Mouse (Mus musculus) heart, adult 2 months (tissue): ENCODE measurements around the gene D630039A03Rik. TPM values are rescaled to one million over a fixed set of nuclear protein-coding genes. Genes with fewer than 3 reads are reported as not detected.

Experiments used
- DNase-seq, 2 experiments: peaks; one replicate each; pipeline ENCODE4 v3.0.0; 2021
- H3K27ac ChIP-seq: fragments of 200-600 bp; 2 replicates; pipeline ENCODE4 v1.8.1; 2022
- H3K27me3 ChIP-seq: fragments of 200-500 bp; 2 replicates; pipeline ENCODE4 v1.6.1; 2012; ENCODE audit warnings: mild to moderate bottlenecking, low read length, inconsistent platforms, mixed read lengths; ENCODE audit not compliant: control insufficient read depth, insufficient read depth
- H3K36me3 ChIP-seq: fragments of 200-500 bp; 2 replicates; pipeline ENCODE4 v1.6.1; 2012; ENCODE audit warnings: low read length, inconsistent platforms; ENCODE audit not compliant: control insufficient read depth, insufficient read depth
- H3K4me1 ChIP-seq: fragments of 200-500 bp; 2 replicates; pipeline ENCODE4 v1.6.1; 2011; ENCODE audit warnings: low read length; ENCODE audit not compliant: control insufficient read depth, insufficient read depth
- H3K4me3 ChIP-seq: fragments of 200-600 bp; 2 replicates; pipeline ENCODE4 v1.8.1; 2022
- H3K79me2 ChIP-seq: fragments of 200-500 bp; replicated peaks from 2 replicates; pipeline ENCODE4 v1.6.1; 2012; ENCODE audit warnings: mild to moderate bottlenecking, inconsistent platforms, low read length, moderate library complexity, mixed read lengths; ENCODE audit not compliant: control insufficient read depth, insufficient read depth
- H3K9ac ChIP-seq: fragments of 200-500 bp; 2 replicates; pipeline ENCODE4 v1.6.1; 2012; ENCODE audit warnings: low read depth, mild to moderate bottlenecking, control low read depth, inconsistent platforms, low read length, mixed read lengths
- CTCF ChIP-seq: fragments of 200-600 bp; IDR thresholded peaks from 2 replicates; pipeline ENCODE4 v1.8.1; 2022; ENCODE audit warnings: antibody characterized with exemption, mild to moderate bottlenecking, moderate library complexity
- EP300 ChIP-seq: fragments of 200-500 bp; IDR thresholded peaks from 2 replicates; pipeline ENCODE4 v1.6.1; 2011; ENCODE audit warnings: low read depth, low read length, control low read depth; ENCODE audit not compliant: insufficient read depth
- POLR2A ChIP-seq: fragments of 200-500 bp; IDR thresholded peaks from 2 replicates; pipeline ENCODE4 v1.6.1; 2011; ENCODE audit warnings: mild to moderate bottlenecking, low read depth, low read length, control low read depth; ENCODE audit not compliant: insufficient read depth
- WGBS: fragments of 180-500 bp; shearing (Covaris S2); methylation state at CpG from one replicate; pipeline ENCODE4 v1.1.7; 2018; 5-methylcytosine and 5-hydroxymethylcytosine counted together
- intact Hi-C: fragments of 180-260 bp; cut with DNase I; formaldehyde crosslinking; loops from one replicate; pipeline ENCODE4 v1.15.1; 2025
- polyA plus RNA-seq: library from polyadenylated mRNA; depleted of rRNA; stranded (reverse); fragments of >200 nt; gene quantifications from 2 replicates; pipeline ENCODE4 v1.2.3, GENCODE M21; 2012
- total RNA-seq, 2 experiments: library from RNA; stranded (reverse); gene quantifications; 2 replicates each; pipeline ENCODE4 v1.2.3; 2021

The D630039A03Rik gene
- total and polyA plus RNA-seq, 3 experiments, result 0.13 to 0.31 (median 0.27) TPM

- Histone ChIP-seq H3K4me3 (no peak overlapping the region), H3K79me2 (no peaks in the 10 kb centered on the region), H3K9ac (no peak overlapping the region), H3K27me3 (no peaks in the 10 kb centered on the region; the same call in 1 of the 2 replicates), H3K36me3 (no peaks in the 10 kb centered on the region; the same call in 1 of the 2 replicates), H3K4me1 (no peaks in the 10 kb centered on the region), H3K27ac (no peak overlapping the region)
- WGBS, result 71% methylated on average over 4 of the region's 4 CpGs
- no peak for TF ChIP-seq EP300
- no peak for TF ChIP-seq CTCF
- TF ChIP-seq POLR2A, result no peak
- intact Hi-C loops, result no loop called here
- DNase-seq, result no peak
Measured at GRCm38 (mm10) chr4:57940631-57941030, 24.5 kb upstream of the D630039A03Rik start.

GRCm38 (mm10) chr4:57937292-57937691 is 21.2 kb upstream of the D630039A03Rik start:
- no peaks in the 10 kb centered on the region for H3K4me1 ChIP-seq
- TF ChIP-seq POLR2A (no peak), EP300 (no peak), CTCF (no peak)
- no peak overlapping the region for H3K27ac ChIP-seq
- no peaks in the 10 kb centered on the region for H3K36me3 ChIP-seq
- no peaks in the 10 kb centered on the region for H3K79me2 ChIP-seq
- no peak overlapping the region for H3K9ac ChIP-seq
- WGBS, result 73% methylated on average over 6 of the region's 6 CpGs
- no peak for DNase-seq
- no peak overlapping the region for H3K4me3 ChIP-seq
- H3K27me3 ChIP-seq, result no peaks in the 10 kb centered on the region; the same call in 1 of the 2 replicates
- intact Hi-C loops, result no loop called here

GRCm38 (mm10) chr4:57934181-57934580 is 18.1 kb upstream of the D630039A03Rik start:
- no peak for TF ChIP-seq CTCF
- TF ChIP-seq POLR2A, result no peak
- TF ChIP-seq EP300, result no peak
- no peak overlapping the region for H3K27ac ChIP-seq
- DNase-seq, result no peak
- H3K79me2 ChIP-seq, result no peaks in the 10 kb centered on the region
- 68% methylated on average over 5 of the region's 5 CpGs for WGBS
- no peak overlapping the region for H3K4me3 ChIP-seq
- no peak overlapping the region for H3K9ac ChIP-seq
- no peaks in the 10 kb centered on the region for H3K27me3 ChIP-seq
- no peaks in the 10 kb centered on the region for H3K36me3 ChIP-seq
- H3K4me1 ChIP-seq, result no peaks in the 10 kb centered on the region
- intact Hi-C loops, result no loop called here

GRCm38 (mm10) chr4:57930559-57931170 is 14.6 kb upstream of the D630039A03Rik start:
- no peak for DNase-seq
- WGBS, result 62% methylated on average over 5 of the region's 5 CpGs
- H3K27me3 ChIP-seq, result no peaks in the 10 kb centered on the region
- H3K36me3 ChIP-seq, result no peaks in the 10 kb centered on the region
- H3K79me2 ChIP-seq, result no peaks in the 10 kb centered on the region
- no peak for TF ChIP-seq POLR2A
- TF ChIP-seq CTCF, result no peak
- TF ChIP-seq EP300, result no peak
- H3K9ac ChIP-seq, result no peak overlapping the region
- no peak overlapping the region for H3K4me3 ChIP-seq
- no peak overlapping the region for H3K27ac ChIP-seq
- intact Hi-C loops, result no loop called here
- H3K4me1 ChIP-seq, result no peaks in the 10 kb centered on the region

- Histone ChIP-seq H3K27me3 (no peaks in the 10 kb centered on the region), H3K27ac (no peak overlapping the region), H3K4me1 (no peaks in the 10 kb centered on the region), H3K9ac (no peak overlapping the region), H3K79me2 (no peaks in the 10 kb centered on the region), H3K4me3 (no peak overlapping the region), H3K36me3 (no peaks in the 10 kb centered on the region)
- TF ChIP-seq CTCF (peak; percentile 84), POLR2A (no peak)
- intact Hi-C loops, result loop anchor here (5.0 kb wide), 1 partner anchor 555 kb away; no protein-coding TSS in a partner anchor
- no peak for DNase-seq
- 23% methylated on average over 3 of the region's 3 CpGs for WGBS
Measured at GRCm38 (mm10) chr4:57927464-57928205, 11.5 kb upstream of the D630039A03Rik start.

GRCm38 (mm10) chr4:57924556-57925071 is 8.5 kb upstream of the D630039A03Rik start:
- H3K27me3 ChIP-seq, result no peaks in the 10 kb centered on the region
- DNase-seq, result no peak
- no peak overlapping the region for H3K9ac ChIP-seq
- H3K4me1 ChIP-seq, result no peaks in the 10 kb centered on the region
- intact Hi-C loops, result loop anchor here (5.0 kb wide), 1 partner anchor 552 kb away; no protein-coding TSS in a partner anchor
- no peak overlapping the region for H3K4me3 ChIP-seq
- no peak overlapping the region for H3K27ac ChIP-seq
- H3K36me3 ChIP-seq, result no peaks in the 10 kb centered on the region
- no peak for TF ChIP-seq CTCF
- WGBS, result 83% methylated on average over 6 of the region's 6 CpGs
- no peaks in the 10 kb centered on the region for H3K79me2 ChIP-seq
